Mouse (Mus musculus): ENCODE measurements at regions not wholly inside any gene's neighbourhood (a gene's known extent, or its start where the extent isn't known, plus 50 kb on each side); places are given as distances from the start of the nearest gene placed in this dataset.

DNA sequence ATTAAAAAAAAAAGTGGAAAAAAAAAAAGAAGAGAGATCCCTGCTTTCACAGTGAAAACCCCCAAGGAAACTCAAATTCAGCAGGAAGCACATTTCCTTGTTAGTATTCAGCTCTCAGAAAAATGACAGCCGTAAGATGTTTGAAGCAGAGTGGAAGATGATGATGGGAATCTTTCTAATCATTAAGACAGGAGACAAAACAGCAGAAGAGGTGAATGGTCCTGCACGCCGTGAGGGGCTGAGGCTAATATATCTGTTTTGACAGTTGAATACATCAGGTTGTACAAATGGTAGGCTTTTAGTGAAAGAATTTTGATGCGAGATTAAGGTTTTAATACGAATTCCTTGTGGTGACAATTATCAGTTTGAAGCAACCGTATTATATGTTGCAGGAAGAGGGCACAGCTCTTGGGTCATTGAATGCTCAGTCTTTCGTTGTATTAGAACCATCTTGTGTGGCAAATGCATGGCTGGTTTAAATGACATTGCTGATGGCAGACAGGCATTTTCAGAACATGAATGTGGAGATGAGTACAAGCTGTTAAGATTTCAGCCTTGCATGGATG is 649.3 kb downstream of the Hace1 start:
- no peak overlapping the region for H3K9ac ChIP-seq (ENCODE audit: low read length)
- no peaks in the 10 kb centered on the region for H3K36me3 ChIP-seq (ENCODE audit: control insufficient read depth, insufficient read depth, low read length)
- no peaks in the 10 kb centered on the region for H3K9me3 ChIP-seq (ENCODE audit: control insufficient read depth, low read length)
- H3K4me1 ChIP-seq (ENCODE audit: control insufficient read depth in 2 of 2, insufficient read depth in 2 of 2, low read length in 2 of 2) = no peaks in the 10 kb centered on the region
- H3K4me3 ChIP-seq (ENCODE audit: control insufficient read depth in 1 of 2, insufficient read depth in 1 of 2, low read depth in 1 of 2, low read length in 2 of 2) = no peak overlapping the region
- H3K27me3 ChIP-seq (ENCODE audit: control insufficient read depth, insufficient read depth, low read length) = no peaks in the 10 kb centered on the region
- 73% methylated on average over 7 of the region's 7 CpGs for WGBS
- no peak overlapping the region for H3K4me2 ChIP-seq (ENCODE audit: low read length)
- no peak for ATAC-seq (ENCODE audit: insufficient number of reproducible peaks, insufficient read depth, low FRiP score, low read depth)
- H3K27ac ChIP-seq (replicated peaks in 1 of 2; ENCODE audit: control insufficient read depth in 1 of 2, insufficient read depth in 1 of 2, low read depth in 2 of 2, low read length in 2 of 2) = no peak overlapping the region

DNA sequence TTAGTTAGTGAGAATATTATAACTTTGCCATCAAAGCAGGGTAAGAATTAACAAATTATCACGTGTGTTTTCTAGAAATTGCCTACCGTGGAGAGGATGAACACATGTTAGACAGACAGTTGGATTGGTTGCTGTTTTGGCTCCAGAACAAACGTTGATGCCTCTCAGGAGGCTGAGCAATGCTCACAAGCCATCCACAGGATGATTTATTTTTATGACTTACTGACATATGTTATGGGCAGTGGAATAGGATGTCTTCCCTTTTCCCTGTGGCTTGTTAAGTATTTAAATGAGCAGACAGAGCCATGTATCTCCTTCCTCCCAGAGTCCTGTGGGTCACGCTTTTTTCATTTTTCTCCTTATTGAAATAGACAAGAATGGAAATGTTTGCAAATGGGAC is 652.0 kb downstream of the Hace1 start:
- no peaks in the 10 kb centered on the region for H3K36me3 ChIP-seq (ENCODE audit: control insufficient read depth, insufficient read depth, low read length)
- no peaks in the 10 kb centered on the region for H3K9me3 ChIP-seq (ENCODE audit: control insufficient read depth, low read length)
- H3K4me2 ChIP-seq (ENCODE audit: low read length) = no peak overlapping the region
- H3K27me3 ChIP-seq (ENCODE audit: control insufficient read depth, insufficient read depth, low read length) = no peaks in the 10 kb centered on the region
- H3K9ac ChIP-seq (ENCODE audit: low read length) = no peak overlapping the region
- no peak overlapping the region for H3K4me3 ChIP-seq (ENCODE audit: control insufficient read depth in 1 of 2, insufficient read depth in 1 of 2, low read depth in 1 of 2, low read length in 2 of 2)
- no peak for ATAC-seq (ENCODE audit: insufficient number of reproducible peaks, insufficient read depth, low FRiP score, low read depth)
- WGBS = 70% methylated on average over 4 of the region's 4 CpGs
- H3K4me1 ChIP-seq (ENCODE audit: control insufficient read depth in 2 of 2, insufficient read depth in 2 of 2, low read length in 2 of 2) = no peaks in the 10 kb centered on the region
- H3K27ac ChIP-seq (replicated peaks in 1 of 2; ENCODE audit: control insufficient read depth in 1 of 2, insufficient read depth in 1 of 2, low read depth in 2 of 2, low read length in 2 of 2) = no peak overlapping the region

DNA sequence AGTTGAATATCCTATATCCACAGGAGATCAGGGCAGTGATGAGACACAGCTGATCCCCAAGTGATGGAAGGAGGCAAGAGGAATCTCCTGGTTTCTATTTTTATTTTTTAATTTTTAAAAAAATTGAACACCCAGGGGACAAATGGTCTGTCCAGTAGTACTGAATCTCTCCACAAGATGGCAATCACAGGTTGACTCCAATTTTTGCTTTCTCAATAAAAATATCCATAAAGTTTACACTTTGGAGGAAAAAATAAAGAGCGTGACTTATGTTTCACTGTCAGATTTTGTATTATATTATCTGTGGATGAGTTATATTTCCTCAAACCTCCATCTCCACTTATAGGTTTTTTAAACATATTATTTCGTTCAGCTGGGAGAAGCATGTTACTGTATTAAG is 658.0 kb downstream of the Hace1 start:
- Histone ChIP-seq H3K4me3 (ENCODE audit: control insufficient read depth in 1 of 2, insufficient read depth in 1 of 2, low read depth in 1 of 2, low read length in 2 of 2) (no peak overlapping the region), H3K9ac (ENCODE audit: low read length) (no peak overlapping the region), H3K27me3 (ENCODE audit: control insufficient read depth, insufficient read depth, low read length) (no peaks in the 10 kb centered on the region), H3K9me3 (ENCODE audit: control insufficient read depth, low read length) (no peaks in the 10 kb centered on the region), H3K27ac (replicated peaks in 1 of 2; ENCODE audit: control insufficient read depth in 1 of 2, insufficient read depth in 1 of 2, low read depth in 2 of 2, low read length in 2 of 2) (no peak overlapping the region), H3K36me3 (ENCODE audit: control insufficient read depth, insufficient read depth, low read length) (no peaks in the 10 kb centered on the region), H3K4me2 (ENCODE audit: low read length) (no peak overlapping the region), H3K4me1 (ENCODE audit: control insufficient read depth in 2 of 2, insufficient read depth in 2 of 2, low read length in 2 of 2) (no peaks in the 10 kb centered on the region)
- 63% methylated on average over 2 of the region's 2 CpGs for WGBS
- no peak for ATAC-seq (ENCODE audit: insufficient number of reproducible peaks, insufficient read depth, low FRiP score, low read depth)

DNA sequence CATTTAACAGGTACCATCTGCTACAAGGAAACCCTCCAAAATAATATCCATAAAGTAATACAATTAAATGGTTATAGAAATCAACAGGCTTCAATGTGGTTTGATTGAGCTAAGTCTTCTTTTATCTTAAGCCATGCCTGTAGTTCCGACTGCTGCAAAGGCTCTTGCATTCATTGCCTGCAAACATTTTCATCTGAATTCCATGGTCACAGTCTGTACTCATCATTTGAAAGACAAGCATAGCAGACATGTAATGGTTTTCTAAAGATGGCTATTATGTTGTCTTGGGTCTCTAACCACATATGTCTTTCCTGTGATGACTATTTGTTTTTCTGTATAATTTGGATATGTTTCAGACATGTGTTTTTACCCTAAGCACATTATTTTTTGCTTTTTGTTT is 677.9 kb downstream of the Hace1 start:
- no peaks in the 10 kb centered on the region for H3K4me1 ChIP-seq (ENCODE audit: control insufficient read depth in 2 of 2, insufficient read depth in 2 of 2, low read length in 2 of 2)
- 75% methylated on average over 1 of the region's 1 CpGs for WGBS
- no peak overlapping the region for H3K4me3 ChIP-seq (ENCODE audit: control insufficient read depth in 1 of 2, insufficient read depth in 1 of 2, low read depth in 1 of 2, low read length in 2 of 2)
- ATAC-seq (ENCODE audit: insufficient number of reproducible peaks, insufficient read depth, low FRiP score, low read depth) = no peak
- H3K27ac ChIP-seq (replicated peaks in 1 of 2; ENCODE audit: control insufficient read depth in 1 of 2, insufficient read depth in 1 of 2, low read depth in 2 of 2, low read length in 2 of 2) = no peak overlapping the region
- no peak overlapping the region for H3K9ac ChIP-seq (ENCODE audit: low read length)
- H3K4me2 ChIP-seq (ENCODE audit: low read length) = no peak overlapping the region
- H3K9me3 ChIP-seq (ENCODE audit: control insufficient read depth, low read length) = no peaks in the 10 kb centered on the region
- H3K27me3 ChIP-seq (ENCODE audit: control insufficient read depth, insufficient read depth, low read length) = no peaks in the 10 kb centered on the region
- no peaks in the 10 kb centered on the region for H3K36me3 ChIP-seq (ENCODE audit: control insufficient read depth, insufficient read depth, low read length)

DNA sequence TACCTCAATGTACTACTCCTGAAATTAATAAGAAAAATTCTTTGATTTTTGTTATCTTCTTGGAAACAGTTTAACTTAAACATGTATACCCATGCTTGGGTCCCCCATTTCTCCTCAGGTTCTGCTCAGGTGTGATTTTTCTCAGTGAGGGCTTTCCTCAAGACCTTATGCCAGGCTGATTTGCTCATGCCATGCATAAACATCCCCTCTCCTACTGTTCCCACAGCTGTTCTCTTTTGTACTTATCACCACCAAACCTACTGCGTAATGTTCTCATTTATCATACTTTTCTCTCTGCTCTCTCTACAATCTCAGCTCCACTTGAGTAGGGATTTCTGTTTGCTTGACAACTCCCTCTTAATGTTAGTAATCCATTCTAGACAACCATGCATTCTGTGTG is 692.1 kb downstream of the Hace1 start:
- Histone ChIP-seq H3K4me3 (ENCODE audit: control insufficient read depth in 1 of 2, insufficient read depth in 1 of 2, low read depth in 1 of 2, low read length in 2 of 2) (no peak overlapping the region), H3K4me1 (ENCODE audit: control insufficient read depth in 2 of 2, insufficient read depth in 2 of 2, low read length in 2 of 2) (no peaks in the 10 kb centered on the region), H3K9ac (ENCODE audit: low read length) (no peak overlapping the region), H3K36me3 (ENCODE audit: control insufficient read depth, insufficient read depth, low read length) (no peaks in the 10 kb centered on the region), H3K27ac (replicated peaks in 1 of 2; ENCODE audit: control insufficient read depth in 1 of 2, insufficient read depth in 1 of 2, low read depth in 2 of 2, low read length in 2 of 2) (no peak overlapping the region), H3K4me2 (ENCODE audit: low read length) (no peak overlapping the region), H3K9me3 (ENCODE audit: control insufficient read depth, low read length) (no peaks in the 10 kb centered on the region), H3K27me3 (ENCODE audit: control insufficient read depth, insufficient read depth, low read length) (no peaks in the 10 kb centered on the region)
- 74% methylated on average over 1 of the region's 1 CpGs for WGBS
- ATAC-seq (ENCODE audit: insufficient number of reproducible peaks, insufficient read depth, low FRiP score, low read depth) = no peak

DNA sequence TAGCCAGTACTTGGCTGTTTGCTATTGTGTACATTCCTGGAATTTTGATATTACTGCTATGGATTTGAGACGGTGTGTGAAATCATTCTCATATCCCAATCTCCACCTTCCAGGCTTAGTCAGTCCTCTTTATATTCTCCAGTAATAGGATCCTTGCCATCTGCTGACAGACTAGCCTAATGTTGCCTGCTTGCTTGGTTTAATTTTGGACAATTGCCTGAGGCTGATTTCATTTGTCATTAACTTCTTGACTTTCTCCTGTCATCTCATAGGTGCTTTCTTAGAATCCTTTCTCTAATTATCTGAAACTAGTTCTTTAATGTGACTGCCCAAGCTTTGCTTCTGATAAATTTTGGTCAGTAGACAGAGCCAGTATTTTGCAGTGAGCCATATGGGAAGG is 696.2 kb downstream of the Hace1 start:
- Histone ChIP-seq H3K4me1 (ENCODE audit: control insufficient read depth in 2 of 2, insufficient read depth in 2 of 2, low read length in 2 of 2) (no peaks in the 10 kb centered on the region), H3K27me3 (ENCODE audit: control insufficient read depth, insufficient read depth, low read length) (no peaks in the 10 kb centered on the region), H3K36me3 (ENCODE audit: control insufficient read depth, insufficient read depth, low read length) (no peaks in the 10 kb centered on the region), H3K9ac (ENCODE audit: low read length) (no peak overlapping the region), H3K27ac (replicated peaks in 1 of 2; ENCODE audit: control insufficient read depth in 1 of 2, insufficient read depth in 1 of 2, low read depth in 2 of 2, low read length in 2 of 2) (no peak overlapping the region), H3K4me2 (ENCODE audit: low read length) (no peak overlapping the region), H3K4me3 (ENCODE audit: control insufficient read depth in 1 of 2, insufficient read depth in 1 of 2, low read depth in 1 of 2, low read length in 2 of 2) (no peak overlapping the region), H3K9me3 (ENCODE audit: control insufficient read depth, low read length) (no peaks in the 10 kb centered on the region)
- ATAC-seq (ENCODE audit: insufficient number of reproducible peaks, insufficient read depth, low FRiP score, low read depth) = no peak
- WGBS = 65% methylated on average over 1 of the region's 1 CpGs

DNA sequence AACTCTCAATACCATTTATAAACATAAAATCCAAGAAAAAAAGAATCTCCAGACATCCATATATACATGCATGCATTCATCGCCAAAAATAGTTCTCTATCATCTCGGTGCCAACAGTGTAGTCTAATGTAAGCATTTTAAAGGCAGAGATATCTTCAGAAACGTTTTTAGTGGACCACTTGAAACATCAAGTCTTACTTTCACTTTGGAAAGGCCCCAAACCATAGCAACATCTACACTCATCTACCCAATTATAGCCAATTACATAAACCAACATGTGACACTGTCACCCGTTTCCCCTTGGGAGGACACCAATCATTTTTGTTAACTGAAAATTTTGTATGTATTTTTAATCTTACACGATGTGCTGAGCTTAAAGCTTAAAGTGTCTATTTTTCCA is 716.7 kb downstream of the Hace1 start:
- WGBS = 49% methylated on average over 5 of the region's 5 CpGs
- Histone ChIP-seq H3K9ac (ENCODE audit: low read length) (no peak overlapping the region), H3K36me3 (ENCODE audit: control insufficient read depth, insufficient read depth, low read length) (no peaks in the 10 kb centered on the region), H3K4me2 (ENCODE audit: low read length) (0 out of 2 replicates have a peak overlapping the region, but pooled peaks have one; percentile 27), H3K4me1 (ENCODE audit: control insufficient read depth in 2 of 2, insufficient read depth in 2 of 2, low read length in 2 of 2) (no peaks in the 10 kb centered on the region), H3K4me3 (ENCODE audit: control insufficient read depth in 1 of 2, insufficient read depth in 1 of 2, low read depth in 1 of 2, low read length in 2 of 2) (no peak overlapping the region), H3K27me3 (ENCODE audit: control insufficient read depth, insufficient read depth, low read length) (no peaks in the 10 kb centered on the region), H3K9me3 (ENCODE audit: control insufficient read depth, low read length) (no peaks in the 10 kb centered on the region), H3K27ac (replicated peaks in 1 of 2; ENCODE audit: control insufficient read depth in 1 of 2, insufficient read depth in 1 of 2, low read depth in 2 of 2, low read length in 2 of 2) (no peak overlapping the region)
- ATAC-seq (ENCODE audit: insufficient number of reproducible peaks, insufficient read depth, low FRiP score, low read depth) = no peak

DNA sequence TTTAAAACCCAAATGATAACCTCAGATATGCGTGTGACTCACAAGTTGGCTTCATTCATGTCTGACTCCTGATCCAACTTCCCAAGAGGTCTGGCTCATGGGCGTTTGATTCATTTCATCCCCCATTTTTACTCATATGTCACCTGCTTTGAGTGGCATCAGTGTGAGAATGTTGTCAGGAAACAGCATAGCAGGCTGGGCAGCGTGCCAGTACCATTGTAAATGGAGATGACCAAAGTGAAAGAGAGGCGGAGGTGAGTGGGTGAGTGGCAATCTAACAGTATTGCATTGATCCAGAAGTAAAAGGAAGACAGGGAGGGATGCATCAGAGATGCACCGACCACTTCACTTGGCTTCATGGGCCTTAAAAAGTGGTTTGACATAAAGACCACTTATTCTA is 720.7 kb downstream of the Hace1 start:
- WGBS = 42% methylated on average over 5 of the region's 5 CpGs
- Histone ChIP-seq H3K4me1 (ENCODE audit: control insufficient read depth in 2 of 2, insufficient read depth in 2 of 2, low read length in 2 of 2) (no peaks in the 10 kb centered on the region), H3K27ac (replicated peaks in 1 of 2; ENCODE audit: control insufficient read depth in 1 of 2, insufficient read depth in 1 of 2, low read depth in 2 of 2, low read length in 2 of 2) (no peak overlapping the region), H3K4me2 (ENCODE audit: low read length) (no peak overlapping the region), H3K27me3 (ENCODE audit: control insufficient read depth, insufficient read depth, low read length) (no peaks in the 10 kb centered on the region), H3K9ac (ENCODE audit: low read length) (no peak overlapping the region), H3K9me3 (ENCODE audit: control insufficient read depth, low read length) (no peaks in the 10 kb centered on the region), H3K36me3 (ENCODE audit: control insufficient read depth, insufficient read depth, low read length) (no peaks in the 10 kb centered on the region), H3K4me3 (ENCODE audit: control insufficient read depth in 1 of 2, insufficient read depth in 1 of 2, low read depth in 1 of 2, low read length in 2 of 2) (no peak overlapping the region)
- no peak for ATAC-seq (ENCODE audit: insufficient number of reproducible peaks, insufficient read depth, low FRiP score, low read depth)

All from heart, embryonic 14.5 days (tissue).